Mouse (Mus musculus): ENCODE measurements around the gene Kctd3. TPM values are rescaled to one million over a fixed set of nuclear protein-coding genes. Genes with fewer than 3 reads are reported as not detected.

Gene Kctd3
- 34.6 and 34.9 TPM in 2 replicates for polyA plus RNA-seq (2015; fragmentation: Nextera tagmentation; extraction: Ambion mirVana)

DNA sequence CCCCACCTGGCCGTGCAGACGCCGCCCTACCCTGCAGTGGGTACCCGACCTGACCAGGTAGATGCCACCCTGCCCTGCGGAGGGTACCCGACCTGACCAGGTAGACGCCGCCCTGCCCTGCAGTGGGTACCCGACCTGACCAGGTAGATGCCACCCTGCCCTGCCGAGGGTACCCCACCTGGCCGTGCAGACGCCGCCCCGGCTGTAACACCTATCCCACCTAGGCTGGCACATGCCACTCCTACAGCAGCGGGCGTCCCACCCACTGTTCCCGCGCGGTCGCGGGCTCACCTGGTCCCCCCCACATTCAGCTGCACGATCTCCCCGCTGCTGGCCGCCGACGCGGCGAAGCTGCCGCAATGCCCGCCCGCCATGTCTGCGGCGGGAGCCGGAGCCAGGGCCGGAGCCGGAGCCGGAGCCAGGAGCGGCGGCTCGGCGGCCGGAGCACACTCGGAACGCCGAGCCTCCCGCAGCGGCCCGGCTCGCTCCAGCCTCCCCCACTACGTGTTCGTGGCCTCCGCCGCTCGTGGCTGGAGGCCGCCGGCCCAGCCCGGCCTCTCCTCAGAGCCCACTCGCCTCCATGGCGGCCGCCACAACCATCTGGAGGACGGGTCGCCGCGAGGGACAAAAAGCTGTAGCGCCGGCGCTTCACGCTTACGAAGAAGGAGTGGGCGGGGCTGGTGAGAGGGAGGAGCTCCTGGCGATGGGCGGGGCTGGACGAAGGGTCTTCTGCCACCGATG, at the start of gene Kctd3:
TSS of gene Kctd3 (minus strand) at position 603 of the 741 bp plus-strand sequence.
- under 1% methylated on average over 74 of the region's 74 CpGs for WGBS
- Histone ChIP-seq H3K27me3 (no peaks in the 10 kb centered on the region; the same call in 1 of the 2 replicates), H3K27ac (peak within 1 kb of the TSS; percentile 45; the same call in 1 of the 2 replicates), H3K4me1 (peaks cover 24% of the 10 kb centered on the region), H3K9ac (peak within 1 kb of the TSS; percentile 98), H3K36me3 (peaks cover 6% of the 10 kb centered on the region; the same call in 1 of the 2 replicates), H3K4me3 (peak within 1 kb of the TSS; percentile 98), H3K9me3 (no peaks in the 10 kb centered on the region), H3K4me2 (peak within 1 kb of the TSS; percentile 92)
- peak; percentile 81 for ATAC-seq (ENCODE audit: insufficient number of reproducible peaks, insufficient read depth, low FRiP score, low TSS enrichment, low read depth)

DNA sequence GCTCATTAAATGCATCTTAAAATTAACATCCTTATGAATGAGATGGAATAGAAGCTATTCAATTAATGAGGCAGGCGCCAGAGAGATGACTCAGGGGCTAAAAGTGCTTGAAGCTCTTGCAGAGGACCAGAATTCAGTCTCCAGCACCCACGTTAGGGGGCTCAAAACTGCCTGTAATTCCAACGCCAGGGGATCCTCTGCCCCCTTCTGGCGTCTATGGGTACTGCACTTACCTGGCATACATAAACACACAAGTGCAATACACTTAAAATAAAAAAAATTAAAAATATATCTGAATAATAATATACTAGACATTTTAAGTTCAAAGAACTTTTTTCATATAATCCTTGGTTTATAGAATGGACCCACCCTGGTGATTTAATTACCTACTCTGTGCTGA, 49.8 kb upstream of the Kctd3 start:
- 64% methylated on average over 4 of the region's 4 CpGs for WGBS
- no peaks in the 10 kb centered on the region for H3K36me3 ChIP-seq
- H3K4me3 ChIP-seq = no peak overlapping the region

DNA sequence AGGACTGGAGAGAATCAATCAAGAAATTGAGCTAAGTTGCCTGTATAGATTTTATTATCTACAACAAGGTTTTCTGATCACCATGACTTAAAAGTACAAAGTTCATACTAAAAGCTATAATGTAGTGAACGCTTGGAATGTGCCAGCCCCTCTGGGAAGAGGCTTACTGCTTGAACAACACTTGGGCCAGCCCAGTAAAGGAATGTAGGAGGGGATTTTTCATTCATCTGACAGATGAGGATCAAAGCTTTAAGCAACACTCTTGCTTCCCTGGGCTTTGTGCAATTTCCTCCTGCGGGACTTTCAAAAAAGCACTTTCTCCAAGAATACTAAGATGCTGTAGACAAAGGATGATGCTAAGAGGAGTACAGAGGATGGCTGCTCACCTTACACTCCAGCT, 48.3 kb upstream of the Kctd3 start:
- no peaks in the 10 kb centered on the region for H3K27me3 ChIP-seq
- WGBS = 53% methylated on average over 2 of the region's 2 CpGs
- no peak overlapping the region for H3K9ac ChIP-seq
- H3K36me3 ChIP-seq = no peaks in the 10 kb centered on the region
- no peak overlapping the region for H3K4me3 ChIP-seq
- H3K4me1 ChIP-seq = peaks cover 4% of the 10 kb centered on the region; the same call in 1 of the 2 replicates
- H3K27ac ChIP-seq = no peak overlapping the region
- no peak for ATAC-seq (ENCODE audit: insufficient number of reproducible peaks, insufficient read depth, low FRiP score, low TSS enrichment, low read depth)
- no peaks in the 10 kb centered on the region for H3K9me3 ChIP-seq
- no peak overlapping the region for H3K4me2 ChIP-seq

More for the DNA sequence above, 49.8 kb upstream of the Kctd3 start:
- no peak overlapping the region for H3K27ac ChIP-seq
- H3K27me3 ChIP-seq = no peaks in the 10 kb centered on the region
- ATAC-seq (ENCODE audit: insufficient number of reproducible peaks, insufficient read depth, low FRiP score, low TSS enrichment, low read depth) = no peak
- H3K9me3 ChIP-seq = no peaks in the 10 kb centered on the region
- H3K4me2 ChIP-seq = no peak overlapping the region
- H3K4me1 ChIP-seq = peaks cover 4% of the 10 kb centered on the region; the same call in 1 of the 2 replicates
- H3K9ac ChIP-seq = no peak overlapping the region

DNA sequence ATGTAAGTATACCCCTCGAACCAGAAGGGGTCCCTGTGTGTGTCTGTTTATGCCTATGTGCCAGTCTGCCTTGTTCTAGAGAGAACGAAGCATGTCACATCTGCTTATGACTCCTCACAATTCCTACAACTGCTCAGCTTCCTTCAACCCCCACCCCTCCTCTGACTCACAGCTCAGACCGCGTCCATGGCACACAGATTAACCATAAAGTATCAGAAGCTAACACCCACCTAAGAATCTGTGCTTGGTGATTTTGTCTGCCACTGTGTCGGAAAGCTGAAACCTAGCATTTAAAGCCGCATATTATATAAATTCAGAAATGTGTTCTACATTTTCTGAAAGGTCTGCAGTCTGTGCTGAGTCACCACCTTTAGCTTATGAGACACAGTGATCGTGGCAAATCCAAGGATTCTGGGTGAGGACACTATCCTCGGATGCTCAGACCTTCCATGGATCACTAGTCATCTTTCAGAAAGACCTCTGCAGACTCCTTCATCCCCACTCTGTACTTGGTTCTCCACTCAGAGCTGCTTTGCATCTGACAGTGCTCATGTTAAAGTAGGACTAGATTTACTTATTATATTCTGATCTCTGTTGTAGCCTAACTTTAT, 47.4 kb upstream of the Kctd3 start:
- Histone ChIP-seq H3K9ac (no peak overlapping the region), H3K4me3 (no peak overlapping the region), H3K4me1 (peaks cover 4% of the 10 kb centered on the region; the same call in 1 of the 2 replicates), H3K9me3 (no peaks in the 10 kb centered on the region), H3K36me3 (no peaks in the 10 kb centered on the region), H3K27me3 (no peaks in the 10 kb centered on the region), H3K4me2 (no peak overlapping the region), H3K27ac (no peak overlapping the region)
- ATAC-seq (ENCODE audit: insufficient number of reproducible peaks, insufficient read depth, low FRiP score, low TSS enrichment, low read depth) = no peak
- 57% methylated on average over 8 of the region's 8 CpGs for WGBS

DNA sequence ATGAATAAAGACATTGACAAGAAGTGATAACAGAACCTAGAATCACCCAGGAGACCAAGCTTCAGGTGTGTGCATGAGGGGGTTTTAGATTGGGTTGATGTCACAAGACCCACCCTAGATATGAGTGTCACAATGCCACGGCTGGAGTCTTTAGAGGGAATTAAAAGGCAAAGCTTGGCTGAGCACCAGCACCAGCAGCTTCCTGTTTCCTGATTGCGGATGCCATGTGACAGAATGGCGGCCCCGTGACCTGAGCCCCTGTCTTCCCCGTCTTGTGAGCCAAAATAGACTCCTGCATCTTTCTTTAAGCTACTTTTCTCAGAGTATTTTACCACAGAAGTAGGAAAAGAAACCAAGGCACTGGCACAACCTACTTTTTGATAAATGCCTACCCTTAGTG, 46.5 kb upstream of the Kctd3 start:
- Histone ChIP-seq H3K9me3 (no peaks in the 10 kb centered on the region), H3K9ac (no peak overlapping the region), H3K27me3 (no peaks in the 10 kb centered on the region), H3K36me3 (no peaks in the 10 kb centered on the region), H3K27ac (no peak overlapping the region), H3K4me3 (no peak overlapping the region), H3K4me2 (no peak overlapping the region), H3K4me1 (peaks cover 4% of the 10 kb centered on the region; the same call in 1 of the 2 replicates)
- WGBS = 69% methylated on average over 5 of the region's 5 CpGs
- no peak for ATAC-seq (ENCODE audit: insufficient number of reproducible peaks, insufficient read depth, low FRiP score, low TSS enrichment, low read depth)

DNA sequence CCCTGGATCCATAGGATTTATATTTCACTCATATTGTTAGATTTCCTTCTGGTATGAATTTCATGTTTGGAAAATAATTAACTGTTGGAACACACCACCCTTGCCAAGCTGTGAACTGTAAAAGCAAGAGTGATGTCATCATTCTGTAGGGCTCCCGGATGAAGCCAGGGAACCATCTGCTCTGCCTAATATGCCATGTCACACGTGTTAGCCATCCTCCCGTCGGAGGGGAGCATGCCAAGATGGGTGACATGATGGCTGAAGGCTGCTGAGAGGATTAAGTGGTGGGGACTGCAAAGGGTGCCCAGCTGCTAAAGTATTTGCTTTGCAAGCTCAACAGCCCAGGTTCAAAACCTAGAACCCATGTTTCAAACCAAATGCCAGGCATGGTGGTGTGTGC, 44.5 kb upstream of the Kctd3 start:
- no peaks in the 10 kb centered on the region for H3K9me3 ChIP-seq
- no peak overlapping the region for H3K4me3 ChIP-seq
- H3K9ac ChIP-seq = no peak overlapping the region
- 74% methylated on average over 4 of the region's 4 CpGs for WGBS
- no peak overlapping the region for H3K27ac ChIP-seq
- no peak overlapping the region for H3K4me2 ChIP-seq
- H3K36me3 ChIP-seq = no peaks in the 10 kb centered on the region
- peaks cover 4% of the 10 kb centered on the region; the same call in 1 of the 2 replicates for H3K4me1 ChIP-seq
- no peaks in the 10 kb centered on the region for H3K27me3 ChIP-seq
- ATAC-seq (ENCODE audit: insufficient number of reproducible peaks, insufficient read depth, low FRiP score, low TSS enrichment, low read depth) = no peak

DNA sequence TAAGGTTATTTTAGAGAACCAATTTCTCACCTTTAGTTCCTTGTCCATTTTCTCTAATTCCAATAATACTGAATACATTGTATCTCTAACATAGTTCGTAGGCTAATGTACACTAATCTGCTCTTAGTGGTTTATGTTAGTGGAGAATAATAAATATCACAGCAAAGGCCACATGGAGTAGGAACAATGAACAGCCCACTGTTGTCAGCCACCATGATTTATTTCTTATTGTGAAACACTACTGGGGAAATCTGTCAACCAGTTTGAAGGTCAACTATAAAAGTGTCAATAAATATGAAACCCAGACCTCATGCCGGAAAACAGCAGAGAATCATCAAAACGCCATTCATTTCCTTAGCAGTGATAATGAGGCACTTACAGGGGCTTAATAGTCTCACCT, 42.5 kb upstream of the Kctd3 start:
- no peaks in the 10 kb centered on the region for H3K27me3 ChIP-seq
- no peaks in the 10 kb centered on the region for H3K36me3 ChIP-seq
- WGBS = 86% methylated on average over 3 of the region's 3 CpGs
- H3K27ac ChIP-seq = no peak overlapping the region
- H3K4me2 ChIP-seq = no peak overlapping the region
- peaks cover 4% of the 10 kb centered on the region; the same call in 1 of the 2 replicates for H3K4me1 ChIP-seq
- no peak for ATAC-seq (ENCODE audit: insufficient number of reproducible peaks, insufficient read depth, low FRiP score, low TSS enrichment, low read depth)
- H3K9me3 ChIP-seq = no peaks in the 10 kb centered on the region
- H3K9ac ChIP-seq = no peak overlapping the region
- H3K4me3 ChIP-seq = no peak overlapping the region

GRCm38 (mm10) chr1:189048331-189048730, 40.7 kb upstream of the Kctd3 start:
- H3K27ac ChIP-seq = no peak overlapping the region
- no peaks in the 10 kb centered on the region for H3K27me3 ChIP-seq
- whole genome bisulfite sequencing = 90% methylated on average over 2 of the region's 2 CpGs
- H3K9ac ChIP-seq = no peak overlapping the region
- H3K4me2 ChIP-seq = no peak overlapping the region
- H3K4me1 ChIP-seq = no peaks in the 10 kb centered on the region
- H3K4me3 ChIP-seq = no peak overlapping the region
- no peak for ATAC-seq (ENCODE audit: insufficient number of reproducible peaks, insufficient read depth, low FRiP score, low TSS enrichment, low read depth)
- H3K9me3 ChIP-seq = no peaks in the 10 kb centered on the region
- no peaks in the 10 kb centered on the region for H3K36me3 ChIP-seq

DNA sequence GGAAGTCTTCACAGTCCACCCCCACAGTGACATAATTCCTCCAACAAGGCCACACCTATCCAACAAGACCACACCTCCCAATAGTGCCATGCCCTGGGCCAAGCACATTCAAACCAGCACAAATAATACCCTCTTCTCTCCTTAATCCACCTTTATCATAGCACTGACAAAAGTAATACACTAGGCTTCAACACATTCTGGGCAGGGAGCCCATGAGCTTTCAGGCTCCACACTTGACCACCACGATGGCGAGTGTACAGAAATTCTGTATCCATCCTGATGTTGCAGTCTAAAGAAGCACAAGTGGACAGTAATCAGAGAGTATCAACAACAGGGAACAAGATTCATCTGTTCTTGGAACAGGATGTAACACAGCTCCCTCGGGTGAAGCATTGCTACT, 40.3 kb upstream of the Kctd3 start:
- Histone ChIP-seq H3K27me3 (no peaks in the 10 kb centered on the region), H3K36me3 (no peaks in the 10 kb centered on the region), H3K9ac (no peak overlapping the region), H3K4me2 (no peak overlapping the region), H3K4me1 (no peaks in the 10 kb centered on the region), H3K9me3 (no peaks in the 10 kb centered on the region), H3K27ac (no peak overlapping the region), H3K4me3 (no peak overlapping the region)
- ATAC-seq (ENCODE audit: insufficient number of reproducible peaks, insufficient read depth, low FRiP score, low TSS enrichment, low read depth) = no peak
- WGBS = 83% methylated on average over 3 of the region's 3 CpGs

- WGBS = 74% methylated on average over 3 of the region's 3 CpGs
- ATAC-seq (ENCODE audit: insufficient number of reproducible peaks, insufficient read depth, low FRiP score, low TSS enrichment, low read depth) = no peak
- H3K27ac ChIP-seq = no peak overlapping the region
- H3K27me3 ChIP-seq = no peaks in the 10 kb centered on the region
- no peak overlapping the region for H3K4me2 ChIP-seq
- no peaks in the 10 kb centered on the region for H3K4me1 ChIP-seq
- no peak overlapping the region for H3K4me3 ChIP-seq
- H3K9ac ChIP-seq = no peak overlapping the region
- no peaks in the 10 kb centered on the region for H3K9me3 ChIP-seq
- no peaks in the 10 kb centered on the region for H3K36me3 ChIP-seq
Observed at GRCm38 (mm10) chr1:189046831-189047230, 39.2 kb upstream of the Kctd3 start.

DNA sequence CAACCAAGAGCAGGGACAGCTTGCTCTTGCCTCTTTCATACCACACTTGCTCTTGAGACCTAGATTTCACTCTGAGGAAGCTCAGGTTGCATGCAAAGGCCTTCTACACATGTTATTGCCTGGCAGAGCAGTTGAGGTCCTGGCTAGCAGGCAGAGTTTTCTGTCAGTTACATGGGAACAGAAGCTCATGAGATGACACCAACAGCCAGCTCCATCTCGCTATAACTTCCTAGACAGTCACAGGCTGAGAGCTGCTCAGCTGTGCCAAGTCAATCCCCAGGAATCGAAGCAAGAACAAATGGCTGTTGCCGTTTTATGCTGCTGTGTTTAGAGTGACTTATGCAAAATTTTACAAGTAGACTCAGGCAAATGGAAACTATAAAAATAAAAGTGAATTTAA, 38.7 kb upstream of the Kctd3 start:
- Histone ChIP-seq H3K9ac (no peak overlapping the region), H3K27me3 (no peaks in the 10 kb centered on the region), H3K36me3 (no peaks in the 10 kb centered on the region), H3K27ac (no peak overlapping the region), H3K4me3 (no peak overlapping the region), H3K9me3 (no peaks in the 10 kb centered on the region), H3K4me2 (no peak overlapping the region), H3K4me1 (no peaks in the 10 kb centered on the region)
- no peak for ATAC-seq (ENCODE audit: insufficient number of reproducible peaks, insufficient read depth, low FRiP score, low TSS enrichment, low read depth)
- WGBS = 81% methylated on average over 3 of the region's 3 CpGs

GRCm38 (mm10) chr1:189041261-189041660, 33.6 kb upstream of the Kctd3 start:
- H3K9me3 ChIP-seq = no peaks in the 10 kb centered on the region
- no peaks in the 10 kb centered on the region for H3K4me1 ChIP-seq
- H3K36me3 ChIP-seq = no peaks in the 10 kb centered on the region
- no peaks in the 10 kb centered on the region for H3K27me3 ChIP-seq
- H3K9ac ChIP-seq = no peak overlapping the region
- H3K4me3 ChIP-seq = no peak overlapping the region
- no peak overlapping the region for H3K4me2 ChIP-seq
- ATAC-seq (ENCODE audit: insufficient number of reproducible peaks, insufficient read depth, low FRiP score, low TSS enrichment, low read depth) = no peak
- 88% methylated on average over 12 of the region's 12 CpGs for WGBS
- H3K27ac ChIP-seq = no peak overlapping the region

Measured in embryonic facial prominence, embryonic 13.5 days (tissue).